Mouse (Mus musculus) mouse trophoblast stem cell (cell line): ENCODE data around the gene Crygn.

Experiments
- in situ Hi-C, 2 experiments: fragments of 300-500 bp; cut with MseI, MboI; formaldehyde crosslinking; loops; 2 replicates in 1 of 2; 3 replicates in 1 of 2; pipeline ENCODE4 v1.15.1; 2025

Gene Crygn

GRCm38 (mm10) chr5:24749731-24750130 is 8.1 kb downstream of the Crygn start:
- in situ Hi-C loops = no loop called here

- in situ Hi-C loops = no loop called here
These were observed 10.3 kb downstream of the Crygn start for GRCm38 (mm10) chr5:24747533-24747932.

GRCm38 (mm10) chr5:24743956-24744355 is 13.9 kb downstream of the Crygn start:
- in situ Hi-C loops = no loop called here

- in situ Hi-C loops = no loop called here
These were observed 16.5 kb downstream of the Crygn start for GRCm38 (mm10) chr5:24741172-24741885.

GRCm38 (mm10) chr5:24739141-24739753 is 18.6 kb downstream of the Crygn start:
- in situ Hi-C loops = no loop called here

- in situ Hi-C loops = no loop called here
These were observed 19.3 kb downstream of the Crygn start for GRCm38 (mm10) chr5:24738517-24738916.

- in situ Hi-C loops = no loop called here
These were observed 20.2 kb downstream of the Crygn start for GRCm38 (mm10) chr5:24737595-24737994.

- in situ Hi-C loops = no loop called here
These were observed 23.9 kb downstream of the Crygn start for GRCm38 (mm10) chr5:24733771-24734426.

- in situ Hi-C loops = no loop called here
These were observed 24.7 kb downstream of the Crygn start for GRCm38 (mm10) chr5:24733134-24733533.

GRCm38 (mm10) chr5:24730986-24731385 is 26.8 kb downstream of the Crygn start:
- in situ Hi-C loops = no loop called here

- in situ Hi-C loops = no loop called here
These were observed 27.3 kb downstream of the Crygn start, which contains the start of gene Wdr86 for GRCm38 (mm10) chr5:24730488-24730871. Gene Wdr86 (minus strand): TSS chr5:24730727.

- in situ Hi-C loops = no loop called here
These were observed 27.9 kb downstream of the Crygn start for GRCm38 (mm10) chr5:24729797-24730487.

GRCm38 (mm10) chr5:24726901-24727836 is 30.6 kb downstream of the Crygn start:
- in situ Hi-C loops = no loop called here

- in situ Hi-C loops = no loop called here
These were observed 31.9 kb downstream of the Crygn start for GRCm38 (mm10) chr5:24725897-24726296.

GRCm38 (mm10) chr5:24724805-24725204 is 33.0 kb downstream of the Crygn start:
- in situ Hi-C loops = no loop called here

- in situ Hi-C loops = no loop called here
These were observed 33.6 kb downstream of the Crygn start for GRCm38 (mm10) chr5:24724270-24724634.

- in situ Hi-C loops = no loop called here
These were observed 34.1 kb downstream of the Crygn start for GRCm38 (mm10) chr5:24723527-24724269.

GRCm38 (mm10) chr5:24719852-24720251 is 38.0 kb downstream of the Crygn start:
- in situ Hi-C loops = no loop called here

GRCm38 (mm10) chr5:24718076-24718475 is 39.7 kb downstream of the Crygn start:
- in situ Hi-C loops = no loop called here

GRCm38 (mm10) chr5:24713987-24714386 is 43.8 kb downstream of the Crygn start:
- in situ Hi-C loops = no loop called here
